Mouse (Mus musculus): Measurements from ENCODE around the gene Hint3.

GRCm38 (mm10) chr10:30608109-30608508, 21.3 kb downstream of the Hint3 start:
- TF ChIP-seq CTCF (conservative IDR thresholded peaks at IDR 0.05; ENCODE audit: insufficient read depth, insufficient read length, low read depth, low read length) (no peak), POLR2A (IDR thresholded peaks at IDR 0.05; ENCODE audit: low read depth, low read length) (no peak)

All from kidney, adult 2 months (tissue).